Mouse (Mus musculus): ENCODE measurements around the gene Tppp.
A peak's percentile ranks its signal among the peaks of the same experiment; 100 is the strongest.
"Not testable (repeated sequence)": the region's sequence is repeated elsewhere in the genome, so short reads cannot be mapped to it uniquely, and the experiment has no call there.

Tppp gene

DNA sequence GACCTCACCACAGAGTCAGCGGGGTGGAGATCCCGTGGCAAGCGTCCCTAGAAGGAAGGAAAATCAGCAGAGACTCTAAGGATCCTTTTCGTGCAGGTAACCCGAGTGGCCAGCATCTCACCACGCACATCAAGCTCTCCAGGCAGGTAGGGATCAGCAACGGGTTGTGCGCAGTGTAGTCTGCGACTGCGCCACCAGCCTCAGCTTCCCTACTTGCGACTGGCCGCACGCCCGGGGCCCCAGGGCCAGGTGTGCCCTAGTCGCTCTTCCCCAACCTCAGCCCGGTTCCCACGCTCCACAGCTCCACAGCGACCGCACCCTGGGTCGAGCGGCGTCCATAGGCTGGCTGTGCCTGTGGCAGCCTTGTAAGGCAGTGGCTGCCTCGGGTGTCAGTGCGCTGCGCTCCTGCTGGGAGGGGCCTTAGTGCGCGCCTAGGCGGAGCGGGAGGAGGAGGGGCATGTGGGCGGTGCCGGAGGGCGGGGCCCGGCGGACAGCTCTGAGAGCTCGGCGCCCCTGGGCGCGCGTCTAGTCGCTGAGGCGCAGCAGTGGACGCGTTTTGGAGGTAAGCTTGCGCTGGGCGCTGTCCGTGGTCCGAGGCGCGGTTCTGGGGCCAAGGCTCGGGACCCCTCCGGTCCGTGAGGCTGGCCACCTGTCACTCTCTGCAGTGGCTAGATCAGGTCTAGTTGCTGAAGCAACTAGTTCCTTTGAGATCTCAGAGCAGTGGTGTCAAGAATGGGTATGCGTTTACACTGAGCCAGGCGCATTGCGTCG is at the start of gene Tppp:
Tppp (plus strand) TSS at position 460 of the 771 bp plus-strand sequence.
- DNase-seq (ENCODE audit: low spot score): peak; percentile 91

DNA sequence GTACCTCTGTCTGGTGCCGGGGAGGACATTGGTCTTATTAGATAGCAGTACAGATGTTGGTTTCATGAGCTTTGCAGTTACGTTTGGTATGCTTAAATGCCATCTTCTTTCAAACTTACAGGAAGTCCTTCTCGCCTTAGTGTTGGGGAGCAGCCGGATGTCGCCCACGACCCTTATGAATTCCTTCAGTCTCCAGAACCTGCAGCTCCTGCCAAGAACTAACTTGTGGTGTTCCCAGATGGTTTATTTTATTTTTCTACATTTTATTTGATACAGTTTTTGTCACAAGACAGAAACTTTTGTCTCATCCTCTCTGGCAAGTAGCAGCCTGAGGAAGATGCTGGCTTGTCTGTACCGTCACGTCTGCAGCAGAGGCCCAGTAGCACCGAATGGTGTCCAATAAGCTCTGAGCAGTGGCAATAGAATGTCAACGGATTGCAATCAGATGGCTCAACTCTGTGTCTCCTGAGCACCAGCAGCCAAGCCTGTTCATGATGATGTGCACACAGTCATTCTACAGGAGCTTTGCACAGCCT is 49.0 kb upstream of the Tppp start:
- no peak for DNase-seq (ENCODE audit: low spot score)

DNA sequence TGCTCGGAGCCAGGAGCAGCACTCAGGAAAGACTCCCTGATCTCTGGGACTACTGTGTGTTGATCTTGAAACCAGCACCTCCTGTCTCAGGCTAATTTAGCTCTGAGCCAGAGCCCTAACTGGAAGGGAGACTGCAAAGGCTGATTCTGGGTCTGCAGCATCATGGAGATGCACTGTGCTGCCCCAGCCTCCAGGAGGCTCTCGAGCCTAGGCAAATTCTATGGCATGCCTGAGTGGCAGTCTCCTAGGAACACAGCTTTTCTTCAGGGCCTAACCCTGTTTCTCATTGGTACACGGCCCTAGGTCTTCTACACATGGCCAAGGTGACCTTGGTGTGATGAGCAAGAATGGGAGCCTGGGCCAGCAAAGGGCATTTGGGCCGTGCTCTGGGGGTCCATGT is 48.0 kb upstream of the Tppp start:
- no peak for DNase-seq (ENCODE audit: low spot score)

DNA sequence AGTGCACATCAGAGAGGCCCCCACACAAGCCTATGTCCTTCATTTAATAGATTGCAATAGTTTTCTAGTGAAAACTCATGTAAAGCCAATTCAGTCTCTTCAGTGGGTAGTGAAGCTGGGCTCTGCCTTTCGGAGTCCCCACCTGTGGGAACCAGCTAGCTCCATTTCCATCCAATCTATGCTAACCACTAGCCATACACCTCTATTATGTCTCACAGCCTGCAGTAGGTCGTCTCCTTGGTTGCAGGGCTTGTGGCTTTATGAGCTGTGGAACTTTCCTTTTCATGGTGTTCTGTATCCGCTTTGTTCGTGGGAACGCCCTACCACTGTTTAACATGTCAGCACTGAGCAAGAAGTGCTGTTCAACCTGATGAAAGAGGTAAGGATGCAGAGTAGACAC is 45.7 kb upstream of the Tppp start, which contains the start of gene Zdhhc11:
Zdhhc11 (plus strand) TSS at position 301 of the 400 bp plus-strand sequence.
- no peak for DNase-seq (ENCODE audit: low spot score)

DNA sequence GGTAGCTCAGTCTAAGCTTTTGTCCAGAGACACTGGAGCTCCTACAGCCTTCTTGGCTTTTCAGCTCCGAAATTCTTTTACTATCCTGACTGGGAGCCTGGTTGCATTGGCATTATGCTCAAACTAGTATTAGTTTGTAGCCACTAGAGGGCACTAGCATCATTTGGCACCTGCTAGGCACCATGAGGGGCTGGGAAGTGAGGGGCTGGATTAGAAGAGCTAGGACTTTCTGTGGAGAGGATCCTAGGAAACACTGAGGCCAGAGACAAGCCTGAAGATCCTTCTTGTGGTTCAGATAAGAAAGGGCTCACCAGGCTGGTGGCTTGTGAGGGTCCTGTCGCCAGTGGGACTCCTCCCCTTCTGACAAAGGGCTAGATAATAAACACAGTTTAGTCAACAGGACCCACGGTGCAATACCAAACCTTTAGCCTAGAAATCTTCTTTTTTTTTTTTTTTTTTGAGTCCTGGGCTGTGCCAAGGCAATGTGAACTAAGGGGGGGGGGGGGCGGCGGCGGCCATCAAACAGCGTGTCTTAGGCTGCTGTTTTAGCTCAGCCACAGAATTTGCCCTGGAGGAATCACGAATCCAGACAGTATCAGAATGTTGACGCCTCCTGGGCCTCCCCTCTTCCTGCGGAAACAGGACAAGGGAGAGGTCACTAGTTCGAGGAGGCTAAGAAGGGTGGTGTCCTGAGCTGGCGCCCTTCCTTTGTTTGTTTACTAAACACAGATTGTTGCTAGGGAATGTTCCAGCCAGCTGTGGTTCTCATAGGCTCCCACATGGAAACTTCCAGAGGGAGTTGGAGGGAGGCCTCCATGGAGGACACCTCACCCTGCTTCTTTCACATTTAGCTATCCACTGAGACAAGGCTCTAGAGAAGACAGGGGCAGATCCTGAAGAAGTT is 38.4 kb upstream of the Tppp start:
- peak; percentile 50 for DNase-seq (ENCODE audit: low spot score)

DNA sequence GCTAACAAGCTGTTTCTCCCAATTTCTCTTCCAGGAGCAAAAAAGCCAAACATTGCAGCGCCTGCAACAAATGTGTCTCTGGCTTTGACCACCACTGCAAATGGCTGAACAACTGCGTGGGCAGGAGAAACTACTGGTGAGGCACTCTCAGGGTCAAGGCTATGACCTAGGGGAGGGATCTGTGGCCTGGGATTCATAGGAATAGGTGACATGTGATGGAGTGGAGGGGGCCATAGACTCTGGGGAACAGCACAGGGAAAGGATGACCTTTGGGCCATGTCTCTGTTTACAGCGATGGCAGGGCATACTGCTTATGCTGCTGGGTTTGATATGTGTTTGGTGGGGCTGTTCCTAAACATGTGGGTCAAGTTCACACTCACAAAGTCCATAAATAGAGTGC is 34.7 kb upstream of the Tppp start:
- DNase-seq (ENCODE audit: low spot score): no peak

DNA sequence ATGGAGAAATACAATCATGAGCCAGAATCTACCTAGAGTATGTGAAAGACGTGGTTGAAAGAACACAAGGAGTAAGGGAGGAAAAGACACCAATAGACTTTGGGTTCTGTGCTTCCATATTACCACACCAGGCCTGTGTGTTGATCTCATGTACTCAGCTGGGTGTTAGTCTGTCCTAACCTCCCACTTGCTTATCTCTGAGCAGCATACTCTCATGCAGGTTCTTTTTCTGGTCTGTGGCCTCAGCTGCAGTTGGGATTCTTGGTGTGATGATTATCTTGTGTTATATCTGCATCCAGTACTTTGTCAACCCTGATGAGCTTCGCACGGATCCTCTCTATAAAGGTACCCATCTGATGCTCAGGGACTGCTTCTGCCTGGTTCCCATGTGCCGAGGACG is 32.3 kb upstream of the Tppp start:
- DNase-seq (ENCODE audit: low spot score): no peak

DNA sequence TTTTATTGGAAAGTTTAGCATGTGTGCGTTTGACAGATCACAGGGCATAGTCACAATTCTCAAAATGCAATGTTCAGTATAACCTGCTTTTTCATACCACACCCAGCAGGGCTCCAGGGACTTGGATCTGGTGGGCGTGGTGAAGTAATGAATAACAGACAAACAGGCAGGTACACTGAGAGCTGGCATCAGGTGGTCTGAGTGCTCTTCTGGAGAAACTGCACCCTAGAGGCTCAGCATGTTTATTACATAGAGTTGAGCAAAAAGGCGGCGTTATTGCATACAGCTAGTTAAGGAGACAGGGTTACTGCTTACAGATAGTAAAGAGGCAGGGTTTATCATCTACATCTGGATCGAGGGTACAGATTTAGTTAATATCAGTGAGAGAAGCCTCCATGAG is 18.9 kb upstream of the Tppp start:
- no peak for DNase-seq (ENCODE audit: low spot score)

DNA sequence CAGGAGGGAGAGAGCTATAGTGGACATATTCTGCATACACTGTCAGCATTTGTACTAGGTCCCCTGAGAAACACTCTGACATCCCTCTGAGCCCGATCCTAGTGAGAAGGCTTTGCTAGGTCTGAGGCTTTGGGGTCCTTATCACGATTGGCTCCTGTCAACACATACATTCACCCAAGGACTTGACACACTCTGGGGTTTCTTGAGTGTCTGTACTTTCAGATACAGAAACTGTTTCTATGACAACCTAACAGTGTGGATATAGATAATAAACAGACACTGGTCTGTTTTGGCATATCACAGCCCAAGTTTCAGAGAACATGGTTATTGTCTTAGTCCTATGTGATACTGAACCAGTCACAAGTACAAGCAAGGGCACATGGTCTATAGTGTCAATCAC is 18.4 kb upstream of the Tppp start:
- DNase-seq (ENCODE audit: low spot score): no peak

DNA sequence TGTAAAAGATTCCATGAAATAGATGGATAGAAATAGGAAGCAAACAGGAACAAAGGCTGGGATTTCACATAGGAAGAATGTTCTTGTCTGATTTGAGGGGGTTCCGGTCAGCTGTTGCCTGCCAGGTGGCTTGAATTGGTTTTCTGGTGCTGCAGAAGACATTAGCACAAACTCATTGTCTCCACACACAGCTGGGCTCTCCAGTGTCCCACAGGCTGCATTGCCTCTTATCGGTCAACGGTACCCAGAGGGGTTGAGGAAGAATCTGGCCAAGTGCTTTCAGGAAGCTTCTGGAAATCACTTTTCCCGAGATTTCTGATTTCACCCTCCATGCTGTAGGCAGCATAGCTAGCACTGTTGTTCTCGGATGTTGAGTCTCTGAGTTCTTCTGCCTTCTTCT is 17.9 kb upstream of the Tppp start:
- no peak for DNase-seq (ENCODE audit: low spot score)

DNA sequence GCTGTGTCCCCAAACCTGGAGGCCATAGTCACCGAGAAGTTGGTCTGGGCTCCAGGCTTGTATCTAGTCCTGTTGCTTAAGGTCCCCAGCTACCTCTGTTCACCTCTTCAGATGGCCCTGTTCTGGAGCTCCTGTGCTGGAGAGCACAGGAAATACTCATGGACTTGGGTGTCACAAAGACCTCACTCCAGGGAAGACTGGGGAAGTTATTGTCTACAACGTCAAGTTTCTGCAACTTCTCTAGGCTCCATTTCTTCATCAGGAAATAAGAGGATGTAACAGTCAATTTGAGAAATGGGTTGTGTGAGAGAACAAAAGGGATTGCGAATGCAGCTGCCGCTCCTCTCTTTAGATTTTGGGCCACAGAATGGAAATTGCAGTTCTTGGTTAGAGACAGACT is 12.8 kb upstream of the Tppp start:
- DNase-seq (ENCODE audit: low spot score): no peak

DNA sequence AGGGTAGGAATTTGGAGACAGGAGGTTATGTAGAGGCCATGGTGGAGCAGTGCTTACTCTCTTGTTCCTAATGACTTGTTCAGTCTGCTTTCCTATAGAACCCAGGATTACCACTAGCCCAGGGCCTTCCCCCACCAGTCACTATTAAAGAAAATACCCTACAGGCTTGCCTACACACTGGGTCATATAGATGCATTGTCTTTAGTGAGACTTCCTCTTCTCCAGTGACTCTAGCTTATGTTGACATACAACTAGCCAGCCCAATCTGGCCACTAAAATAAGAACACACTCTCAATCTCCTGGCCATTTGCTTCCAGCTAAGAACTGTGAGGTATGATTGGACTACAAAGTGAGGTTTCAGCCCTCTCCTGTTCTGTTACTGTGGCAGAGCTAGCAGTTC is 8.7 kb upstream of the Tppp start:
- no peak for DNase-seq (ENCODE audit: low spot score)

DNA sequence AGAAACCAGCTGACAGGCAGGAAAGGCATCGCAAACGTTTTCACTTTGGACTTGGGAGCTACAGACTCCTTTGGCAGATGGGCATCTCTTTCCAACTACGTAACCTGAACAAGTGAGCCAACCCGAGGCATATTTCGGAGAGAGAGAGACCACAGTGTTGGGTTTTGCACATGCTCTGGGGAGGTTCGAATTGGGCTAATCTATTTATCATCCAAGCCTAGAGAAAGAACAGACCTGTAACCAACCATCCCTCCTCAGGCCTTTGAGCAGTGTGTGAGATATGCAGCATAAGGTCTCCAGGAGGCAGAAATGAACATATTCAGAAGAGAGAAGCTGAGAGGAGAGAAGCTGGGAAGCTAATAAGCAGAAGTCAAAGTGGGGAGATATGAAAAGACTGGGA is 8.2 kb upstream of the Tppp start:
- DNase-seq (ENCODE audit: low spot score): no peak

DNA sequence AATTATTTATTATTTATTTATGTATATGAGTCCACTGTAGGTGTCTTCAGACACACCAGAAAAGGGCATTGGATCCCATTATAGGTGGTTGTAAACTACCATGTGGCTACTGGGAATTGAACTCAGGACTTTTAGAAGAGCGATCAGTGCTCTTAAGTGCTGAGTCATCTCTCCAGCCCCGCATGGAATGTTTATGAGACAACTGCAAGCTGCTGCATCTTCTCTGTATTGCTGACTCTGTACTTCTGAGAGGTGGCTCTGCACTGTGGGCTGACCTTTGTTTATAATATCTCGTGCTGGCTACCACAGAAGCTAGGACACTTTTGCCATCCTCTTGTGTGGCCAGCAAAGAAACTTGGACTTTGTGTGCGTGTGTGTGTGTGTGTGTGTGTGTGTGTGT is 7.7 kb upstream of the Tppp start:
- DNase-seq (ENCODE audit: low spot score): no peak

DNA sequence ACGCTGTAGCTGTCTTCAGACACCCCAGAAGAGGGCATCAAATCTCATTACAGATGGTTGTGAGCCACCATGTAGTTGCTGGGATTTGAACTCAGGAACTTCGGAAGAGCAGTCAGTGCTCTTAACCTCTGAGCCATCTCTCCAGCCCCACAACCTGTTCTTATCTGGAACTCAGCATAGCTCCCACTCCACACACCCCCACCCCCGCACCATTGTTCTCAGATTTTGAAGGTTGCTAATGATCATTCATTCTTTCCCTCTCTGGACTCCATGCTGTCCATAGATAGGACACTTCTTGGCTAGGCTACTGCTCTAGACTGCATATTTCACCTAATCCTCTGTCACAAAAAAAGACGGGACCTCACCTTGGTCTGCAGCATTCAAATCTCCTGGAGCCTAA is 2.3 kb upstream of the Tppp start:
- DNase-seq (ENCODE audit: low spot score): not testable (repeated sequence)

DNA sequence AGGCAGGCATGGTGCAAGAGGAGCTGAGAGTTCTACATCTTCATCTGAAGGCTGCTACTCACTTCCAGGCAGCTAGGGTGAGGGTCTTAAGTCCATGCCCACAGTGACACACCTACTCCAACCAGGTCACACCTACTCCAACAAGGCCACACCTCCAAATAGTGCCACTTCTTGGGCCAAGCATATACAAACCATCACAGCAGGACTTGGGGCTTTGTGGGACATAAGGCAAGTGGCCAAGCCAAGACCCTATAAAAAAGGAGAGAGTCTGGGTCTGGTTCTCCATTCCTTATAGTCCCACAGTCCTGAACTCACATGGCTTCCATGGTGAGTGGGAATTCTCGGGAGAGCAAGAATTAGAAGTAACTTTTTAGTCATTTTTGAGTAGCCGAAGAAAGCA is 991 bp upstream of the Tppp start:
- not testable (repeated sequence) for DNase-seq (ENCODE audit: low spot score)

DNA sequence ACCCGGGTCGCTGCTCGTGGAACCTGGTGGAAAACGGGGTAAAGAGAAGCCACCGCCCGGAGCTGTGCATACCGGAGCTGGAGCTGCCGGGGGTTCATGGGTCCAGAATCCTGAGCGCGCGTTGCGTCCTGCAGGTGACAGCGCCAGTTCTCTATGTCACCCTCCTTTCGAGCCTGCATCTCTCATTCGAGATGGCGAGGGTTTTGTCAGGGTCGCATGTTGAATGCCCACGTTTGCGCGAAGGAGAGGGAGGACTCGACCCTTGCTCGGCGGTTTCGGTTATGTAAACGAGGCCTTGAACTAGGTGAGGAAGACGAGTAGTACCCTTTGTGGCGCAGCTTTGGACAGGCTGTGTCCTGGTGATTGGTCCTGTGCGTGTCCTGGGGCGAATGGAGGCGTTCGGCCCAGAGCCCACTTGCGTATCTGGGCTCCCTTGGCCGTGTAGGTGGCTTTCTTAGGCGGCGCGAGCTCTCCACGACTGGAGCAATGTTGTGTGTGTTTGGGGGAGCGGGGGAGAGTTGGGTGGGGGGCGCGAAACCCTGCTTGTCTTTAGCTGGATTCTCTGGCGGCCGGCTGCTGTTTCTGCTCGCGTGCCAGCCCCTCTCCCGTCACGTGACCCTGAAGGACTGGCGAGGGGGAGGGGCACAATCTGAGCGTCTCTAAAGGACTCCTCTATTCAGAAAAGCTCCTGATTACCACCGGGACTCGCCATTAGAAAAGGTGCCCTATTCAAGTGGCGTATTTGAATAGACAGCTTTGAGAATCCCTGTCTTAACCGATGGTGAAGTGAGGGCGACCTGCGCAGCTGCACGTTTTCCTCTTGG is 796 bp downstream of the Tppp start:
- DNase-seq (ENCODE audit: low spot score): peak; percentile 33

DNA sequence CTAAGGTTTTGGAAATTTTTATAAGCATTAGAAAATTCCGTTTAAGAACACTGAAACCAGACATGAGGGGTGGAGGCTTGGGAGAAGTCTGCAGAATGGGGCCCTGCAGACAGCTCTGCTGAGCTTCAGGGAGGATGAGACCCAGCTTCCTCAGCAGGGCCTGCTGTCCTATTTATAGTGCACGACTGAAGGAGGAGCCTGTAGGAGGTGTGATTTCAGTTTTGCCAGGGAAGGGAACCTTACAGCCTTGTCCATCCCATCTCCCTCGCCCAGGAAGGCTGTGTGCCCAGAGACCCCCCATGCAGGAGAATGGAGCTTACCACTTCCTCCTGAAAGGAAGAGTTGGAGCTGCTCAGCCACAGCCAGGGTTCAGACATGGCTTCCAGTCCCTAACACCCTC is 1.5 kb downstream of the Tppp start:
- DNase-seq (ENCODE audit: low spot score): no peak

DNA sequence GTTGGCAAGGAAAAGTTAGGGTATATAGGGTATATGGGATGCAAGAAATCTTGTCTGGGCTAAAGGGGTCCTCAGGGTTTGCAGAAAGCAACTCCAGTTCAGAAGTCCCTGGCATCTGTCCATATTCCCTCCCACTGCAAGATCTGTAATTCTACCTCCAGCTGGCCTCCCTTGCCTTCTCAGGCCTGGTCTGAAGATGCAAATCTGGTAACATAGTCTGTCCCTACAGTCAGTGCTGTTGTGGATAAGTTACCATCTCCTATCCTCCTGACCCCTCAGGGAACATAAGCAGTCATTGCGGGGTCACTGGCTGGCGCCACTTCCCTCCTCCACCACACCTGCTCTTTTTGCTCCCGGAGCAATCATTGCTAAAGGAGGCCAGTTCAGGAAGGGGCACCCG is 6.7 kb downstream of the Tppp start:
- DNase-seq (ENCODE audit: low spot score): no peak

DNA sequence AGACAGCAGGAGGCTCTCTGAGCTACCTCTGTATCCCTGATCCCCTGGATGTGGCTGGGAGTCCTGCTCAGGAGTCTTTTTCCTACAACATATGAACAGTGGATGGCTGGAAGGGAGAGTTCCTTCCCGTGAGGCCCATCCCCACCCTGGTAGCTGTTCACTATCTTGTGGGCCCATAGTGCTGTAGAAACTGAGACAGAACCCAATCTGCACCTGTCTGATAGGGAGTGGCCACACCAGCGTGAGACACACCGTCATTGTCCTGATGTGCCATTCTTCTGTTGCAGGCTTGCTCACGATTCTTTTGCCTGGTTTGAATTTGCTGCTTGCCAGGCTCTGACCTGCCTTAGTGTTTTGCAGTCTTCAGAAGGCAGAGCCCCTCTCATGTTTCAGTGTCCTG is 8.2 kb downstream of the Tppp start:
- no peak for DNase-seq (ENCODE audit: low spot score)

DNA sequence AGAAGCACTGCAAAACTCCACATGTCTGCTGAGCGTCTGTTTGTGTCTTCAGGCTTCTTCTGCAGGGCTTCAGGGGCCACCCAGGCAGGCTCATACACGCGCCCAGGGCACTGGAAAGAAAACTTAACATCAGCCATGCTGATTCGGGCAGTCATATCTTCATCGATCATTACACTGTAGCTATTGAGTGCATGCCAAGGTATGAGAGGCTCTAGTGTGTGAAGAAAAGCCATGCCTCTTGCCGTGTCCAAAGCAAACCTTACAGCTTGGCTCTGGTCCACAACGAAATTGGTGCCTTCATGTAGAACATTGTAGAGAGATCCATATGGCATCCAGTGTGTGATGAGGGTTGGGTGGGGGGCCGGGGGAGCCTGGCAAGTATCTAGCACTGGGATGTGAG is 9.8 kb downstream of the Tppp start:
- DNase-seq (ENCODE audit: low spot score): not testable (repeated sequence)
